Mouse (Mus musculus) ES-E14 (cell line): ENCODE results near the gene Syt3. TPM values are rescaled to one million over a fixed set of nuclear protein-coding genes. Genes with fewer than 3 reads are reported as not detected.
A peak's percentile ranks its signal among the peaks of the same experiment; 100 is the strongest.

Source experiments
- DNase-seq: peaks from one replicate; pipeline ENCODE4 v3.0.0-alpha.2; 2013; ENCODE audit warnings: low read depth, low spot score
- H3K27ac ChIP-seq: 2 replicates; pipeline ENCODE4 v1.5.1; 2012; ENCODE audit warnings: low read depth, mild to moderate bottlenecking, low read length, moderate library complexity, mixed read lengths; ENCODE audit not compliant: poor library complexity, insufficient read depth, severe bottlenecking
- H3K36me3 ChIP-seq: 2 replicates; pipeline ENCODE4 v1.6.1; 2012; ENCODE audit warnings: mild to moderate bottlenecking, low read length, moderate library complexity, mixed read lengths; ENCODE audit not compliant: control insufficient read depth, poor library complexity, insufficient read depth, severe bottlenecking
- H3K4me1 ChIP-seq, 2 experiments: fragments of 150-350 bp in 1 of 2; sonication (generic) in 1 of 2; 2 replicates each; pipeline ENCODE4 v1.6.1; 2012; ENCODE audit warnings: low read length in 2 of 2, mild to moderate bottlenecking in 1 of 2, mixed read lengths in 1 of 2; ENCODE audit not compliant: control insufficient read depth in 2 of 2, insufficient read depth in 2 of 2, poor library complexity in 1 of 2
- H3K4me3 ChIP-seq, 2 experiments: fragments of 150-350 bp in 1 of 2; sonication (generic) in 1 of 2; 2 replicates each; pipeline ENCODE4 v1.5.1; 2012; ENCODE audit warnings: low read length in 2 of 2, low read depth in 1 of 2, mild to moderate bottlenecking in 1 of 2, mixed read lengths in 1 of 2; ENCODE audit not compliant: insufficient read depth in 1 of 2, poor library complexity in 1 of 2, severe bottlenecking in 1 of 2
- H3K9ac ChIP-seq: 2 replicates; pipeline ENCODE4 v1.6.1; 2012; ENCODE audit warnings: low read depth, mild to moderate bottlenecking, low read length, mixed read lengths; ENCODE audit not compliant: poor library complexity, insufficient read depth, severe bottlenecking
- H3K9me3 ChIP-seq: fragments of 150-350 bp; sonication (generic); 2 replicates; pipeline ENCODE4 v1.6.1; 2012; ENCODE audit warnings: low read depth, mild to moderate bottlenecking, low read length; ENCODE audit not compliant: control insufficient read depth, insufficient read depth
- CHD2 ChIP-seq: IDR thresholded peaks from 2 replicates; pipeline ENCODE4 v1.6.1; 2014; ENCODE audit warnings: mild to moderate bottlenecking, low read depth, low read length, inconsistent platforms
- HCFC1 ChIP-seq: IDR thresholded peaks from 2 replicates; pipeline ENCODE4 v1.6.1; 2012; ENCODE audit warnings: low read length, inconsistent platforms, borderline replicate concordance; ENCODE audit not compliant: insufficient read depth
- MAFK ChIP-seq: IDR thresholded peaks from 2 replicates; pipeline ENCODE4 v1.6.1; 2014; ENCODE audit warnings: mild to moderate bottlenecking, low read depth, low read length, inconsistent platforms; ENCODE audit not compliant: insufficient read depth
- ZC3H11A ChIP-seq: IDR thresholded peaks from 2 replicates; pipeline ENCODE4 v1.6.1; 2012; ENCODE audit warnings: low read depth, mild to moderate bottlenecking, inconsistent platforms, low read length, borderline replicate concordance
- ZNF384 ChIP-seq: IDR thresholded peaks from 2 replicates; pipeline ENCODE4 v1.6.1; 2012; ENCODE audit warnings: low read depth, low read length, inconsistent platforms
- in situ Hi-C, 2 experiments: fragments of 600-800 bp; cut with MboI; formaldehyde crosslinking; loops; one replicate each; pipeline ENCODE4 v1.15.1; 2025; ENCODE audit warnings: low sequenced_read_pairs in 2 of 2, inconsistent platforms in 1 of 2; ENCODE audit not compliant: unreplicated experiment in 2 of 2
- total RNA-seq: library from RNA; depleted of rRNA; stranded (reverse); fragments of 300-350 nt; gene quantifications from 2 replicates; pipeline ENCODE4 v1.2.3, GENCODE M21; 2012; rRNA removed

The Syt3 gene
- total RNA-seq, result 5.8 and 8.0 TPM in 2 replicates

GRCm38 (mm10) chr7:44383980-44384715 is at the start of gene Syt3:
TSS of gene Syt3 (plus strand) at chr7:44384102.
- Histone ChIP-seq H3K4me3 (peak within 1 kb of the TSS; percentile 67 to 75), H3K36me3 (peaks cover 3% of the 10 kb centered on the region; the same call in 1 of the 2 replicates), H3K27ac (no peak within 1 kb of the TSS), H3K9me3 (no peaks in the 10 kb centered on the region), H3K9ac (peak within 1 kb of the TSS; percentile 63; the same call in 1 of the 2 replicates), H3K4me1 (peaks cover 0 to 4% of the 10 kb centered on the region in 2 experiments; a peak in 1 of 4 replicates)
- in situ Hi-C loops, result no loop called here
- TF ChIP-seq ZC3H11A (no peak), MAFK (0 out of 2 replicates have a peak, but pooled peaks have one; percentile 20), CHD2 (peak; percentile 57; the same call in 1 of the 2 replicates), HCFC1 (peak; percentile 100)
- peak; percentile 44 for DNase-seq

GRCm38 (mm10) chr7:44334139-44334538 is 49.8 kb upstream of the Syt3 start:
- TF ChIP-seq ZC3H11A, result no peak

DNA sequence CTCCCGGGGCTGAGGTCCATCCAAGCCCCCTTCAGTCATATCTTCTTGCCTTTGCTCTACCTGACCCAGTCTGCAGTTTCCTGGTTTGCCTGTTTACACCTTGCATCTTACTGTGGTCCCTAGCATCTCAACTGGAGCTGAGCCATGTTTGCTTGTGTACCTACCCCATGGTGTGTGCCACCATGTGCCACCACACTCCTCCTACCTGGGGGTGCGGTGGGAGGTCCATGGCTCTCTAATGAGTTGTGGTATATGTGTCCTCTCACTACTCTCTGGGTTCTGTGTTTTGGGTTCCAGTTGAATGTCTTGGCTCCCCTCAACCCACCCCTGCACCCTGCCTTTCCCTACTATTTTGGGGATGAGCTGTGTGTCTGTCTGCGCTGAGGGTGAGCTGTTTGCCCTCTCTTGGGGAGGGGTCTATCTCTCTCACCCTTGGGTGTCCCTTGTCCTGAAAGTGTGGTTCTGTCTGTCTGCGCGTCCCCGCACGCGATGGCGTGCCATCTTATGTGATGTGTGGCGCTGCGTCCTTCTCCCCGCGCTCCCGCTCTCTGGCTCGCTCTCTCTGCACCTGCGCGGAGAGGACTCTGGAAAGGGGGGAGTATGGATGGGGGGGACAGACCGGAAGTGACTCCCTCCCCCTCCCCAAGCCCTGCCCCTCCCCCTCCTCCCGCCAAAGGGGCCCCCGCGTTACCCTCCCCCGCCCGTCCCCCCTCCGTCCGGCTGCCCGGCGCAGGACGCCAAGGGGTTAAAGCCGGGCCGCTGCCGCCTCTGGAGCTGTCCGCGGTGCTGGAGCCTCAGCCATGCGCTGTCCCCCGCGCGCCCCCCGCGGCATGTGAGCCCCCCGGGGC is 48.6 kb upstream of the Syt3 start:
- no peaks in the 10 kb centered on the region for H3K9me3 ChIP-seq
- peaks cover 0 to 10% of the 10 kb centered on the region in 2 experiments; a peak in 1 of 4 replicates for H3K4me1 ChIP-seq
- no peaks in the 10 kb centered on the region for H3K36me3 ChIP-seq
- in situ Hi-C loops, result no loop called here
- H3K27ac ChIP-seq, result no peak overlapping the region
- no peak for TF ChIP-seq HCFC1
- no peak for TF ChIP-seq CHD2
- TF ChIP-seq MAFK, result no peak
- no peak for TF ChIP-seq ZNF384
- TF ChIP-seq ZC3H11A, result no peak
- H3K4me3 ChIP-seq, result peak overlapping the region; percentile 53 to 62; a peak in 3 of 4 replicates
- DNase-seq, result no peak
- H3K9ac ChIP-seq, result no peak overlapping the region

More at GRCm38 (mm10) chr7:44334139-44334538, 49.8 kb upstream of the Syt3 start:
- no peak overlapping the region for H3K9ac ChIP-seq
- H3K4me3 ChIP-seq, result no peak overlapping the region
- no peak for DNase-seq
- in situ Hi-C loops, result no loop called here
- no peak overlapping the region for H3K27ac ChIP-seq
- H3K4me1 ChIP-seq, result peaks cover 0 to 10% of the 10 kb centered on the region in 2 experiments; a peak in 1 of 4 replicates
- no peaks in the 10 kb centered on the region for H3K9me3 ChIP-seq
- no peaks in the 10 kb centered on the region for H3K36me3 ChIP-seq

- Histone ChIP-seq H3K9me3 (no peaks in the 10 kb centered on the region), H3K9ac (no peak overlapping the region), H3K4me1 (peaks cover 0 to 10% of the 10 kb centered on the region in 2 experiments; a peak in 1 of 4 replicates), H3K4me3 (peak overlapping the region; percentile 46 to 62), H3K27ac (no peak overlapping the region), H3K36me3 (no peaks in the 10 kb centered on the region)
- in situ Hi-C loops, result no loop called here
- TF ChIP-seq MAFK (no peak), HCFC1 (no peak), ZC3H11A (no peak), ZNF384 (no peak), CHD2 (no peak)
- DNase-seq, result no peak
Observed at GRCm38 (mm10) chr7:44336046-44337021, 47.6 kb upstream of the Syt3 start.
